Mouse (Mus musculus) mouse trophoblast stem cell (cell line): ENCODE data around the gene Alg9.
"Not testable (repeated sequence)": the region's sequence is repeated elsewhere in the genome, so short reads cannot be mapped to it uniquely, and the experiment has no call there.

Experiments used
- in situ Hi-C, 2 experiments: fragments of 300-500 bp; cut with MseI, MboI; formaldehyde crosslinking; loops; 2 replicates in 1 of 2; 3 replicates in 1 of 2; pipeline ENCODE4 v1.15.1; 2025

The Alg9 gene

GRCm38 (mm10) chr9:50815666-50816065, 40.8 kb downstream of the Alg9 start:
- in situ Hi-C loops = no loop called here

GRCm38 (mm10) chr9:50816512-50816911, 41.7 kb downstream of the Alg9 start:
- in situ Hi-C loops = no loop called here

- in situ Hi-C loops = no loop called here
Measured at GRCm38 (mm10) chr9:50818050-50818449, 43.2 kb downstream of the Alg9 start.

- in situ Hi-C loops = no loop called here
Measured at GRCm38 (mm10) chr9:50819716-50820115, 44.9 kb downstream of the Alg9 start.

- in situ Hi-C loops = no loop called here
Measured at GRCm38 (mm10) chr9:50821651-50822050, 46.8 kb downstream of the Alg9 start.

- in situ Hi-C loops = no loop called here
Measured at GRCm38 (mm10) chr9:50822216-50822615, 47.4 kb downstream of the Alg9 start.

- in situ Hi-C loops = no loop called here
Measured at GRCm38 (mm10) chr9:50823779-50824453, 49.1 kb downstream of the Alg9 start.

- in situ Hi-C loops = no loop called here
Measured at GRCm38 (mm10) chr9:50831514-50831913, 56.7 kb downstream of the Alg9 start.

- in situ Hi-C loops = no loop called here
Measured at GRCm38 (mm10) chr9:50832162-50832561, 57.3 kb downstream of the Alg9 start.

- in situ Hi-C loops = not testable (repeated sequence)
Measured at GRCm38 (mm10) chr9:50832582-50832981, 57.8 kb downstream of the Alg9 start.

GRCm38 (mm10) chr9:50833786-50834185, 59.0 kb downstream of the Alg9 start:
- in situ Hi-C loops = no loop called here

- in situ Hi-C loops = no loop called here
Measured at GRCm38 (mm10) chr9:50835068-50835705, 60.4 kb downstream of the Alg9 start.

- in situ Hi-C loops = no loop called here
Measured at GRCm38 (mm10) chr9:50836097-50836496, 61.3 kb downstream of the Alg9 start.

GRCm38 (mm10) chr9:50841079-50841789, 66.4 kb downstream of the Alg9 start:
- in situ Hi-C loops = no loop called here

- in situ Hi-C loops = loop anchor here in 1 of 2 experiments (5.0 kb wide), 1 partner anchor 307 kb away; no protein-coding TSS in a partner anchor
Measured at GRCm38 (mm10) chr9:50845081-50845480, 70.3 kb downstream of the Alg9 start, which contains the start of gene Ppp2r1b. TSS of gene Ppp2r1b (plus strand) at chr9:50845301.

GRCm38 (mm10) chr9:50845547-50845946, 70.7 kb downstream of the Alg9 start:
- in situ Hi-C loops = loop anchor here in 1 of 2 experiments (5.0 kb wide), 1 partner anchor 307 kb away; no protein-coding TSS in a partner anchor

- in situ Hi-C loops = loop anchor here in 1 of 2 experiments (5.0 kb wide), 1 partner anchor 305 kb away; no protein-coding TSS in a partner anchor
Measured at GRCm38 (mm10) chr9:50847133-50847532, 72.3 kb downstream of the Alg9 start.

- in situ Hi-C loops = loop anchor here in 1 of 2 experiments (5.0 kb wide), 1 partner anchor 305 kb away; no protein-coding TSS in a partner anchor
Measured at GRCm38 (mm10) chr9:50847606-50848368, 73.0 kb downstream of the Alg9 start.

GRCm38 (mm10) chr9:50848821-50849220, 74.0 kb downstream of the Alg9 start:
- in situ Hi-C loops = loop anchor here in 1 of 2 experiments (5.0 kb wide), 1 partner anchor 303 kb away; no protein-coding TSS in a partner anchor

GRCm38 (mm10) chr9:50849249-50849648, 74.4 kb downstream of the Alg9 start:
- in situ Hi-C loops = loop anchor here in 1 of 2 experiments (5.0 kb wide), 1 partner anchor 303 kb away; no protein-coding TSS in a partner anchor

- in situ Hi-C loops = loop anchor here (5.0 kb wide), 2 partner anchors 158 to 303 kb away; partner anchors contain the start of gene Sik2 (in 2 of the 2)
Measured at GRCm38 (mm10) chr9:50849755-50850154, 74.9 kb downstream of the Alg9 start.
